Mouse (Mus musculus): ENCODE data around the gene Sptb.

The Sptb gene

GRCm38 (mm10) chr12:76608241-76608640, 102.1 kb downstream of the Sptb start:
- no peak for DNase-seq (ENCODE audit: low read depth, low spot score)

- DNase-seq (ENCODE audit: low read depth, low spot score), result no peak
Observed at GRCm38 (mm10) chr12:76605837-76606236, 104.5 kb downstream of the Sptb start.

- no peak for DNase-seq (ENCODE audit: low read depth, low spot score)
Observed at GRCm38 (mm10) chr12:76604546-76604945, 105.8 kb downstream of the Sptb start.

DNA sequence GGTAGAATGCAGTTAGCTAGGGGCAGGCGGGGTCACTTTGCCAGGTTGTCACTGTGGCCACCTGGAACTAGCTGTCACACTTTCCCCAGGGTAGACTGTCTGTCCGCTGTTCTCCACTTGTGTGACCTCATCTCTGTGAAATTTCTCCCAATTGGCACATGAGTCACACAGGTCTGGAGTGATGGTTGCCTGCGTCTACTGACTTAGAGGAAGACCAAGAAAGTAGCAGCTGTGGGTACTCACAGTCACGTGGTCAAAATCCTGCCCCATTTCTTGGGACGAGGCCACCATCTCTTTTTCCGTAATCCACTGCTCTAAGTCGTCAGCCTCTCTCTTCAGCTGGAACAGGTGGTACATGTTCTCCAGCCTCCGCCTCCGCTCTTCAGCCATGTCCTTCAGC, 106.6 kb downstream of the Sptb start:
- no peak for DNase-seq (ENCODE audit: low read depth, low spot score)

GRCm38 (mm10) chr12:76598196-76598928, 112.0 kb downstream of the Sptb start:
- DNase-seq (ENCODE audit: low read depth, low spot score), result no peak

DNA sequence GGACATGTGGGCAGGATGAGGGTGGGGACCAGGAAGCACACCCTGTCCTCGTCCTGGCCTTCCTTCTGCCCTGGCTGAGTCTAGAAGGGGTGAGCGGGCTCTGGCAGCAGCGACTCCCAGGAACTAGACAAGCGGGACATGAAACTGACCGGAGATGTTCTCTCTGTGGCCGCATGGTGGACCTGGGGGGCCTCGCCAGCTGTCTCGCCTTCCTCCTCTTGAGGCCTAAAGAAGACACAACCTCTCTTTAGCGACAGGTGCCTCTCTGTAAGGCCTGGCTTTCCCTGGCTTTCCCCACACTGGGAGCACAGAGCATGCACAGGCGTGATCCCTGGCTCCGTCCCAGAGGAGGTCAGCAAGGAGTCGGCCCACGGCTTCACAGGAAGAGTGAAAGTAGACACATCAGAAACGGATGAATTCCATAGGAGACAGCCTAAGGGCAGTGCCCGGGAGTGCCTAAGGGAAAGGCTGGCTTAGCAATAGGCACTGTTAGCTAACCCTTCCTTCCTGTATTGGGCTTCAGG, 112.7 kb downstream of the Sptb start:
- no peak for DNase-seq (ENCODE audit: low read depth, low spot score)

DNA sequence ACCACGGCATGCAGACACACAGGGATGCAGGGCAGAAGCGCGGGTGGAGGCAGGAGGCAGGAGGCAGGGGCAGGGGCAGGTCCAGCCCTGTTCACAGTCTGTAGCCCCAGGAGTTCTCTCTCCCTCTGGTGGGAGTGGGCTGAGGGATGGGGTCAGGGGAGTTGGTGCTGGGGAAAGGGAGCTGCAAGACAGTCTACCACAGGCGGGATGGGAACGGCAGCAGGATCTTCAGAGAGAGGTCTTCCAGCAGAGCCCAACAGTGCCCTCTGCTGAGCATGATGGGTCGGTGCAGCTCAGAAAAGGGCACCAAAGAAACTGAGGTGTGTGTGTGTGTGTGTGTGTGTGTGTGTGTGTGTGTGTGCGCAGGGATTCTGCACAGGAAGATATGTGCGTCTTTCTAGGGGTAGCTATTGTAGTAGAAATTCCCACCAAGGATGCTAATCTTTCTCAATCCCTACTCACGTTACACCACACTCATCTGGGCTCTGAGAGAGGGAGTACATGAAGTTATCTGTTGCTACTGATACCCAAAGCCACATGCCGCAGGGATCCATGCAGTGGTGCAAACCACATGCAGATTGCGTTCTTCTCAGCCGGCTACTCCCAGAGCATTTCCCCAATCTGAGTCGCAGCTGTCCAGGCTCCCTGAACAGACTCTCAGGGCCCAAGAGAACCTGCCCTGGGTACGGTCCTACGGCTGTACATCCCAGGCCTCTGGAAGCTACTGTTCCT, 113.9 kb downstream of the Sptb start:
- DNase-seq (ENCODE audit: low read depth, low spot score), result peak; percentile 30

- no peak for DNase-seq (ENCODE audit: low read depth, low spot score)
Observed at GRCm38 (mm10) chr12:76595830-76596229, 114.5 kb downstream of the Sptb start.

GRCm38 (mm10) chr12:76594556-76594955, 115.8 kb downstream of the Sptb start:
- no peak for DNase-seq (ENCODE audit: low read depth, low spot score)

GRCm38 (mm10) chr12:76593839-76594322, 116.5 kb downstream of the Sptb start:
- no peak for DNase-seq (ENCODE audit: low read depth, low spot score)

DNA sequence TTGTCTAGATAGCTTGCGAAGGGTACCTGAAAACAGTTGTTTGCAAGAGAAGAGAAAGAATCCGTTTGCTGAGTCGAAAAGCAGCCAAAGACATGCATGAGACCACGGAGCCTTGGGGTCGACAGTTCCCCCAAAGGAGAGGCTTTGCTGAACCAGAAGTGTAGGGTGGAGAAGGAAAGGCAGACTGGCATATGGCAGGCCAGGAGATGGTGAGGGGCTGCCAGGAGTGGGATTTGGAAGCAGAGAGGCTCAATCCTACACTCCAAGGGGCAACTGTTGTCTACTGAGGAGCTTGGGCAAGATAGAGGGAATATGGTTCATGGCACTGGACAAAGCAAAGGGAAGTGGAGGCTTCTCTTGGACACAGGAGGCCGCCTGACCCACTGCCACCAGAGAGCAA, 117.1 kb downstream of the Sptb start:
- DNase-seq (ENCODE audit: low read depth, low spot score), result no peak

DNA sequence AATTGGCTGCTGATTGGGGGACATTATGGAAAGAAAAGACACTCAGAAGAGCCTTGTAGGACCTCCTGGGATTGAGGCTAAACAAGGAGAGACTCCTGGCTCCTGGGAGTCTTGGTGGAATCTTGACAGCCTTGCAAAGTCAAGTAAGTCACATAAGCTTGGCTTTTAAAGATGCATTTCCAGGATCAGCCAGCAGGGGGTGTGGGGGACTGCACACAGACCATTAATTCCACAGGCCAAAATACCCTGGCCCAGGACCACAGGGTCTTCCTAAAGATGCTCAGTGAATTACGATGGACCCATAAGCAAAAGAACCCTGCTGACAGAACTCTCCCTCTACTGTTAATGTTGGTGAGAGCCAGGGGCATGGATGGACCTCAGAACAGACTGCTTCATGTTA, 118.1 kb downstream of the Sptb start:
- DNase-seq (ENCODE audit: low read depth, low spot score), result no peak

DNA sequence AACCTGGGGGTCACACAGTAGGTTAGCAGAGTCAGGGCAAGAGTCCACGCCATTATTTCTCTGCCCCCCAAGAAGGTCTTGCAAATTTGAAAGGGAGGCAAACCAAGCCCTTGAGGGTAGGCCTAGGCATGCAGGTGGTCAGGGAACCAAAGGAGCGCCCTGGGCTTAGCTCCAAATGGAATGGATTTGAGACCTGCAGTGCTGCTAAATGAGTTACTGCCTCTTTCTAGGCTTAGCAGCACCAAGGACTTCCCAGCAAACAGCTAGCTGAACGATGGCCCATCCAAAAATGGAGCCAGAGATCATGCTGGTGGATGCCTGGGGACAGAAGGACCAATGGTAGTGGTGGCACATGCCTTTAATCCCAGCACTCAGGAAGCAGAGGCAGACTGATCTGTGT, 119.3 kb downstream of the Sptb start:
- DNase-seq (ENCODE audit: low read depth, low spot score), result no peak

DNA sequence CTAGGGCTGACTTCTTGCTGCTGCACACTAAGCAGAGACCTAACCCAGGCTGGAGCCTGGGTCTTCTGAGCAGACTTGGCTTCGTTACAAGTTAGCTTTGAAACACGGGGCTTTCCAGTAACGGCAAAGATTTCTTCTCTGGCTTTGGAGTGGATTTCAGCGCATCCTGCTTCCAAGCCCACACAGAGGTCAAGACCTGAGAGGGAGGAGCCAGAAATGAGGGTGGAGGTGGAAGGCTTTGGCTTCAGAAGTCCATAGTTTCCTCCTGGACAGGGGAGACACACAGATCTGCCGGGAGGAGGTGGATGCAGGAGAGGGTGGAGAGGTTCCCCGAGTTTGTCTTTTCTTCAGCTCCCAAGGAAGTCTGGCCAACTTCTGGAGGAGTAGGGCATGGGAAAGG, 120.8 kb downstream of the Sptb start:
- no peak for DNase-seq (ENCODE audit: low read depth, low spot score)

- DNase-seq (ENCODE audit: low read depth, low spot score), result no peak
Observed at GRCm38 (mm10) chr12:76587357-76587756, 123.0 kb downstream of the Sptb start.

GRCm38 (mm10) chr12:76585028-76585427, 125.3 kb downstream of the Sptb start:
- no peak for DNase-seq (ENCODE audit: low read depth, low spot score)

- no peak for DNase-seq (ENCODE audit: low read depth, low spot score)
Observed at GRCm38 (mm10) chr12:76583454-76583853, 126.9 kb downstream of the Sptb start.

DNA sequence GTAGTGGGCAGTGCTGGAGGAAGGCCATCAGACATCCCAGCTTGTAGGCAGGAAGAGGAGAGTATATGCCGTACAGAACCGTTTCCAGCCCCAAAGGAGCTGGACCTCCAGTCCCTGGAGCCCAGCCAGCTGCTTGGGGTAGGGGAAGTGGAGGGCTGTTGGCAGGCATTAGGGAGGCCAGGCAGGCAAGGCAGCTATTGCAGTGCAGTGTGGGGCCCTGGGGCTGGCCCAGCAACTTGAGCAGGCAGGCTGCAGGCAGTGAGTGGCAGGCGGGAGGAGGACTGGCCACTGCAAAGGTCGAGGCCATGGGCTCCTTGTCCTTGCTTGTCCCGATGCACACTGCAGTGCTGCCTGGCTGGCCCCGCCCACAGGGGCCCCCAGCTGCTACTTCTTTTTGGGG, 127.5 kb downstream of the Sptb start:
- DNase-seq (ENCODE audit: low read depth, low spot score), result peak; percentile 14

DNA sequence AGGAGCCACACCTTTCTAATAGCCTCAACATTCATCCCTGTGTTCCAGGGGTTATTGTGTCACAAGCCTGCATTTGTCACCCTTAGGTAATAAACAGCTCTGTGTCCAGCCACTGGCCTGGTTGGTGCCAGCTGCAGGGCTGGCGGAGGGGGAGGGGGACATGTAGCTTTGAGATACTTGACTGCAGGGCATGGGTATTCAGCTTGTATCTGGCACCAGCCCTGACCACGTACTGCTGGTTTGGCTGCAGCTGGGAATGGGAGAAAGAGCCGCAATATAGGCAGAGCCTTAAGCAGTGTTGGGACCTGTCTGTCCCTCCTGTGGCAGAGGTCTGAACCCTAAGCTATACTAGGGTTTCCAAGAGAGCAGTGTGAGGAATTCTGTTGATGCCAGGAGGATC, 128.2 kb downstream of the Sptb start:
- DNase-seq (ENCODE audit: low read depth, low spot score), result no peak

- no peak for DNase-seq (ENCODE audit: low read depth, low spot score)
Observed at GRCm38 (mm10) chr12:76579806-76580205, 130.5 kb downstream of the Sptb start.

- no peak for DNase-seq (ENCODE audit: low read depth, low spot score)
Observed at GRCm38 (mm10) chr12:76578465-76578864, 131.9 kb downstream of the Sptb start.

- no peak for DNase-seq (ENCODE audit: low read depth, low spot score)
Observed at GRCm38 (mm10) chr12:76577858-76578257, 132.5 kb downstream of the Sptb start.

- DNase-seq (ENCODE audit: low read depth, low spot score), result no peak
Observed at GRCm38 (mm10) chr12:76576806-76577205, 133.5 kb downstream of the Sptb start.

All from brain, embryonic 18.5 days (tissue).